Mouse (Mus musculus) small intestine, adult 2 months (tissue): ENCODE data around the gene 9330161L09Rik. TPM values are rescaled to one million over a fixed set of nuclear protein-coding genes. Genes with fewer than 3 reads are reported as not detected.

Experiments
- H3K27ac ChIP-seq: fragments of 200-500 bp; 2 replicates; pipeline ENCODE4 v1.5.1; 2012; ENCODE audit warnings: low read depth, low read length, control low read depth, inconsistent platforms; ENCODE audit not compliant: insufficient read depth
- H3K27me3 ChIP-seq: fragments of 200-500 bp; 2 replicates; pipeline ENCODE4 v1.6.1; 2012; ENCODE audit warnings: mild to moderate bottlenecking, moderate library complexity, low read length, inconsistent platforms; ENCODE audit not compliant: control insufficient read depth, insufficient read depth
- H3K36me3 ChIP-seq: fragments of 200-500 bp; 2 replicates; pipeline ENCODE4 v1.6.1; 2012; ENCODE audit warnings: mild to moderate bottlenecking, low read length, control low read depth, inconsistent platforms; ENCODE audit not compliant: control insufficient read depth, insufficient read depth
- H3K4me1 ChIP-seq: fragments of 200-500 bp; 2 replicates; pipeline ENCODE4 v1.6.1; 2012; ENCODE audit warnings: low read length, inconsistent platforms, mixed read lengths; ENCODE audit not compliant: control insufficient read depth, insufficient read depth, insufficient read length
- H3K4me3 ChIP-seq: fragments of 200-500 bp; 2 replicates; pipeline ENCODE4 v1.5.1; 2012; ENCODE audit warnings: low read depth, mild to moderate bottlenecking, control low read depth, inconsistent platforms, low read length, moderate library complexity
- CTCF ChIP-seq: fragments of 200-500 bp; IDR thresholded peaks from 2 replicates; pipeline ENCODE4 v1.5.1; 2012; ENCODE audit warnings: low read depth, mild to moderate bottlenecking, control low read depth, inconsistent platforms, low read length, moderate library complexity, mixed read lengths; ENCODE audit not compliant: insufficient replicate concordance, insufficient read length; ENCODE audit errors: extremely low read depth
- POLR2A ChIP-seq: fragments of 200-500 bp; IDR thresholded peaks from 2 replicates; pipeline ENCODE4 v1.6.1; 2012; ENCODE audit warnings: low read depth, mild to moderate bottlenecking, control low read depth, inconsistent platforms, low read length, moderate library complexity
- WGBS: fragments of 180-500 bp; shearing (Covaris S2); methylation state at CpG from one replicate; pipeline ENCODE4 v1.1.7; 2018; 5-methylcytosine and 5-hydroxymethylcytosine counted together
- polyA plus RNA-seq: library from polyadenylated mRNA; depleted of rRNA; stranded (reverse); fragments of >200 nt; gene quantifications from 2 replicates; pipeline ENCODE4 v1.2.3, GENCODE M21; 2012

9330161L09Rik gene
- polyA plus RNA-seq, 1 experiment, result 0.39 TPM

DNA sequence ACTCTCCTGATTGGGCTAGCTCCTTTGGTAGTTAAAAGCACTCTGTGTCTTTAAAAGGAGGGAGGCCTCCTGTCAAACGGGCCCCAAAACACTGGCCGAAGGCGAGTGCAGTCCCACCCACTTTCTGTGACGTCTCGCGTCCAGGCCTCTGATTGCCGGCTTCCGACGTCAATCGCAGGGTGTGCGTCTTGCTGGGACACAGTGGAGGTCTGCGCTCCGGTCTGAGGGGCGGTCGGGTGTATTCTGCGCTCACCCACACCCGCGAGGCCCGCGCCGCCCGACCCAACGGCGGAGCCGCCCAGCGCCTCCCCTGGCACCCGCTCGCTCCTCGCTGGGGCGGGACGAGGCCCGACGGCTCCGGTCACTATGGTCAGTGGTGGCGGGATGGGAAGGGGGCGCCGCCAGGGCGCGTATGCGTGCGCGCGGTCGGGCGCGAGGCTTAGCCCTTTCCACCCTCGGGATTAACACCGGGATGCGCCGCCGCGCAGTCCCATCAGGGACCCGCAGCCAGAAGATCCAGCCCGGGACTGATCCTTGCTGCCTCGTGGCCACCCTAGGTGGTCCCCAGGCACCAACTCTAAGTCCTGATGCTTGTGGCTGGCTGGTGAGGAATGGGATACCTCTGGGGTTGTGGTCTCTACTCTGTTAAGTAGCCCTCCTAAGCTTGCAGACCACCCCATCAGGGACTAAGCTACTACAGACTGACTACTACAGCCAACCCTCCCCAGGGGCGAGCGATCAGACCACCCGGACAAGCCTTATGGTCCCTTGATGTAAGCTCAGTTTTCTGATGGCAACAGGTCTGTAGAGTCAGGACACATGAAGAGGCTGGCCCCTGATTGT lies 18.9 kb downstream of the 9330161L09Rik start, which contains the start of gene Otub2:
TSS of gene Otub2 (plus strand) at position 178 of the 843 bp plus-strand sequence.
- Histone ChIP-seq H3K4me3 (peak within 1 kb of the TSS; percentile 95), H3K4me1 (peaks cover 6% of the 10 kb centered on the region; the same call in 1 of the 2 replicates), H3K36me3 (no peaks in the 10 kb centered on the region), H3K27me3 (no peaks in the 10 kb centered on the region), H3K27ac (no peak within 1 kb of the TSS)
- 2% methylated on average over 58 of the region's 58 CpGs for WGBS
- TF ChIP-seq POLR2A, result no peak
- no peak for TF ChIP-seq CTCF

- no peaks in the 10 kb centered on the region for H3K36me3 ChIP-seq
- no peak overlapping the region for H3K4me3 ChIP-seq
- TF ChIP-seq CTCF (no peak), POLR2A (no peak)
- no peaks in the 10 kb centered on the region for H3K4me1 ChIP-seq
- H3K27ac ChIP-seq, result no peak overlapping the region
- WGBS, result 71% methylated on average over 4 of the region's 4 CpGs
- H3K27me3 ChIP-seq, result no peaks in the 10 kb centered on the region
Measured at GRCm38 (mm10) chr12:103380226-103380625, 27.4 kb downstream of the 9330161L09Rik start.

DNA sequence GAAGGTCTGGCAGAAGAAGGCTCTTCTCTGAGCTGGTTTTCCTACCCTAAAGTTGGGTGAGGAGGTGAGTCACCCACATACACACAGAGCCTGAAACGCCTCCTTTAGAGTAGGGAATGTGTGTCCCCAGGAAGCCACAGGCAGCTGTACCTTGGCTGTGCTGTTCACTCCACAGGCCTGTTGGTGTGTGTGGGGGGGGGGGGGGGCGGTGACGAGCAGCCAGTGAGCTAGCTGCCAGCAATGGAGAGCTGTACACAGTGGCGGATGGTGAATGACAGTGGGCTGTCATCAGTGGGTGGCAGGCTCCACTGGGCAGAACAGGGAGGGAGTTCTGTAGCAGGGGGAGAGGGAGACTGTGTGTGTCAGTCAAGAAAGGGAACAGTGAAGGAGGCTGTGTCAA lies 30.8 kb downstream of the 9330161L09Rik start:
- 43% methylated on average over 4 of the region's 4 CpGs for WGBS
- Histone ChIP-seq H3K4me1 (no peaks in the 10 kb centered on the region), H3K36me3 (no peaks in the 10 kb centered on the region), H3K27ac (no peak overlapping the region), H3K4me3 (no peak overlapping the region), H3K27me3 (no peaks in the 10 kb centered on the region)
- TF ChIP-seq CTCF (no peak), POLR2A (no peak)

DNA sequence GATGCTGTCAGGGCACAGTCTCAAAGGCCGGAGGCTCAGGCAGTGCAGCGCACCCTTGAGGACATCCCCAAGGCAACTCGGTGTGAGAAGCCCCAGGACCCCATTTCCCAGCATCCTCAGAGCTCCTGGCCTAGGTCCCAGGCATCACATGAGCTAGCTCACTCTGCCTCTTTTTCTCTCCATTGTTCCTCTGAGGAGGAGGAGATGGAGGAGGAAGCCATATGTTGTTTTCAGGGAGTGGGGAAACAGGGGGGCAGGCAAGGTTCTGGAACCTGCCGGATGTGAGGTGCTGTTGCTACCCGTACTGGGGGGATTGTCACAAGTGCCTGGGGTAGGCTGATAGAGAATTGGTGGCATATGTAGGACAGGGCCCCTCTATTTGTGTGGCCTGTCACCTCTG lies 31.5 kb downstream of the 9330161L09Rik start:
- no peaks in the 10 kb centered on the region for H3K4me1 ChIP-seq
- TF ChIP-seq CTCF, result no peak
- no peak for TF ChIP-seq POLR2A
- no peak overlapping the region for H3K4me3 ChIP-seq
- no peaks in the 10 kb centered on the region for H3K27me3 ChIP-seq
- H3K36me3 ChIP-seq, result no peaks in the 10 kb centered on the region
- H3K27ac ChIP-seq, result no peak overlapping the region
- 63% methylated on average over 5 of the region's 5 CpGs for WGBS

DNA sequence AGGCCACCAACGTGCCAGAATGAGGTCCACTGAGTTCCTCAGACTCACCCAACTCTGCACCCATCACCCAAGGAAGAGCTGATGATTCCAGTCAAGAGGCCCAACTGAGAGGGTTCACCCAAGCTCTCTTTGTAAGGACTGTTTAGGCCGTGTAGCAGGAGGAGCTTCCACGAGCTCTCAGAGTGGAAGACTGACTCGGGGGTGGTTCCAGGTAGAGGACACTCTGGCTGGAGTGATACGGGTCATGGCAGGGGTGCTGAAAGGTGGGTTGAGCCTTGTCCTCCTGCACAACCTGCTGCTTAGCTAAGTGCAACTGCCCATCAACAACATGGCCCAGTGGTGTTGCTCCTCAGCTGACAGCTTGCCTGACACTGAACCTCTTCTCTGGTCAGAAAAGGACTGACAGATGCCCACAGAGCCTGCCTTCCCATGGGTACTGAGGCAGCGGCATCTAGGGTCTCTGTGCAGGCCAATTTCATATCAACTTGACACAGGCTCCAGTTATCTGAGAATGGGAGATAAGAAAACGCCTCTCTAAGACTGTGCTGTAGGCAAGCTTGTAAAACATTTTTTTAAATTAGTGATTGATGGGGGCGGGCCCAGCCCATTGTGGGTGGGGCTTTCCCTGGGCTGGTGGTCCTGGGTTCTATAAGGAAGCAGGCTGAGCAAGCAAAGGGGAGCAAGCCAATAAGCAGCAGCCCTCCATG lies 33.9 kb downstream of the 9330161L09Rik start:
- Histone ChIP-seq H3K4me1 (no peaks in the 10 kb centered on the region), H3K27me3 (no peaks in the 10 kb centered on the region), H3K27ac (no peak overlapping the region), H3K36me3 (no peaks in the 10 kb centered on the region), H3K4me3 (no peak overlapping the region)
- 51% methylated on average over 8 of the region's 8 CpGs for WGBS
- no peak for TF ChIP-seq POLR2A
- TF ChIP-seq CTCF, result no peak

DNA sequence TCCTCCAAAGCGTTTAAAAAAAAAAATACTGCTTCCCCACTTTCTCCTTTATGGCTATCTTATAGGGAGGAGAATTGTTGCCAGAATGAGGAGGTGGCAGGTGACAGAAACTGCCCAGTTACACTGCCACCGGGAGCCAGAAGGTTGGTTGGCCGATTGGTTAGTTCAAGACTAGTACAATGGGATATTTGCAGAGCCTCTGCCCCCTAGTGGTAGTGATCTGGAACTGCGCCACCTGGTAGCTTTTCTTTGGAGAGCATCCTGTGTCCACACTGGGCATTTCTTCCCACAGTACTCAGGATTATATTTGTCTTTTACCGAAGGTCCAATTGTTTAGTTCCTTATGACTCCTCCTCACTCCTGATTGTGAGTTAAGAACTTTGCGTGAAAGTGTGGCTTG lies 35.9 kb downstream of the 9330161L09Rik start:
- WGBS, result 22% methylated on average over 6 of the region's 6 CpGs
- peak; percentile 84; the same call in 1 of the 2 replicates for TF ChIP-seq CTCF
- no peak for TF ChIP-seq POLR2A
- no peaks in the 10 kb centered on the region for H3K36me3 ChIP-seq

DNA sequence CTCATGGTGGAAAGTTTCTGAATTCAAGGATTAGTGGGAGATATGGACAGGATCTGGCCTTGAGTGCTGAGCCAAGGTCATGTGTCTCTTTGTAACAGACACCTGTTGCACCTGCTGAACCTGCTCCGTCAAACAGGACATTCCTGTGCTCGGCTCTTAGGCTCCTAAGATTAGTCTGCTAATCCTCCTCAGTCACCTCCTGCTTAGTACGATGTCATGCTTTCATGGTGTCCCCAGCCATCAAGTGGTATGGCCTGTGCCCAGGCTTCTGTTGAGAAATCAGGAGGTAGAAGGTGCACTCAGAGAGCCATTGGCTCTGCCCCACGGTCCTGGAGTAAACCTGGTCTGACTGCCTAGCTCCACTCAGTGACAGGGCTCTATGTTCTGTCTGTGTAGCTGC lies 36.8 kb downstream of the 9330161L09Rik start:
- TF ChIP-seq POLR2A (no peak), CTCF (no peak)
- 48% methylated on average over 4 of the region's 4 CpGs for WGBS
- Histone ChIP-seq H3K27me3 (no peaks in the 10 kb centered on the region), H3K27ac (no peak overlapping the region), H3K36me3 (no peaks in the 10 kb centered on the region), H3K4me1 (no peaks in the 10 kb centered on the region), H3K4me3 (no peak overlapping the region)

More for the DNA sequence above, 35.9 kb downstream of the 9330161L09Rik start:
- H3K27ac ChIP-seq, result no peak overlapping the region
- H3K27me3 ChIP-seq, result no peaks in the 10 kb centered on the region
- no peak overlapping the region for H3K4me3 ChIP-seq
- H3K4me1 ChIP-seq, result no peaks in the 10 kb centered on the region
